8 mouse cellular contexts compared by ENCODE assay signal in the genomic region with DNA sequence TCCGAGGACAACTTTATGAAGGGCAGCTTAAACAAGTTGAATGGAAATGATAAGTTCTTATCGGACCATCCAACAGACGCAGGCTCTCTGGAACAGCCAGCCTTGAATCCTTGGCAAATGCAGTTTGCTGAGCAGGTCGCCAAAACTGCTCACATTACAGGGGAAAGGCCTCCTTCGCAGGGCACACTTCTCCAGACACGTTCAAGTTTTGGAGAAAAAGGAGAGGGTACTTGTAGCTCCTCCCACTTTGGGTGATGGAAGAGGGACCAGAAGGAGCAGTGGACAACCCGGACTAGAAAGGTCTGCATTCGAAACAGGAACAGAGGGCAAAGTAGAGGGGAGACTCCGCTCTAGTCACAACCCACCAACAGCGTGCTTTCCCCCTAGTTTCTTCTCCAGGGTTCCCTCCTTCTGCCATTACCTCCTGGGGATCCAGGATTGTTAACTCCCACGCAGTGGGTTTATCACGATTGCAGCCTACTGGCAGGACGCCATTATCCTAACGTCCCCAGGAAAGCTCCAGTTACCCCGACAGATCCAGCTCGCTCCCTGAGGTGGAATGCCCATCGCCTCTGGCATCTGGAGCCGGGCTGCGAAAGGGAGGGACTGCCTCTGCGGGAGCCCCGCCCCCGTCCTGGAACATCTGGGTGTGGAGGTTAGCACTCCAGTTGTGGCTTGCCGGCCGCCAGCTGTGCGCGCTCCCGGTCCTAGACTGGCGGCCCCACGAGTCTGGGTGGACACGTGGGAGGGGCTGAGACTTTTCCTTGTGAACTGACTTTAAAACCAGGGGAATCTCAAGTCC.
DNase-seq lines count a peak whose midpoint lies in the region; ATAC-seq and TF ChIP-seq lines count a peak whose summit lies in the region.

No protein-coding gene starts in this region.

- H3K4me1 ChIP-seq in hindbrain, embryonic 12.5 days: peaks cover 27% of the 10 kb centered on the region

- H3K4me2 ChIP-seq in hindbrain, embryonic 12.5 days (replicated peaks): peak overlapping the region; percentile 52

- 11% methylated on average over 30 of the region's 30 CpGs for WGBS in hindbrain, embryonic 12.5 days

- H3K36me3 ChIP-seq in hindbrain, embryonic 12.5 days: no peaks in the 10 kb centered on the region

- peak; percentile 36 for ATAC-seq in hindbrain, embryonic 12.5 days (ENCODE audit: low FRiP score)
- ATAC-seq in megakaryocyte progenitor cell, adult 5-6 weeks (replicated peaks; ENCODE audit: poor library complexity): peak; percentile 56

- 0 out of 2 replicates have a peak overlapping the region, but pooled peaks have one; percentile 36 for H3K9ac ChIP-seq in hindbrain, embryonic 12.5 days

- intact Hi-C loops in left cerebral cortex, postnatal 14 days (cut with DNase I): loop anchor here (5.0 kb wide), 1 partner anchor 80 kb away; no protein-coding TSS in a partner anchor

- TF ChIP-seq CTCF in brain, embryonic 14.5 days (IDR thresholded peaks at IDR 0.05; ENCODE audit: borderline replicate concordance, extremely low read depth, insufficient read depth, insufficient read length): no peak

- peak overlapping the region; percentile 26 for H3K4me3 ChIP-seq in hindbrain, embryonic 12.5 days

- H3K27ac ChIP-seq in hindbrain, embryonic 12.5 days: peak overlapping the region; percentile 79

- TF ChIP-seq POLR2A in brain, embryonic 14.5 days (IDR thresholded peaks at IDR 0.05; ENCODE audit: borderline replicate concordance, extremely low read depth, insufficient read depth, insufficient read length, poor library complexity, severe bottlenecking): no peak

- no peaks in the 10 kb centered on the region for H3K27me3 ChIP-seq in hindbrain, embryonic 12.5 days

- peak; percentile 97 for DNase-seq in R1 (ENCODE audit: low read depth, low spot score)
- peak; percentile 61 for DNase-seq in brain, embryonic 14.5 days (ENCODE audit: low read depth)
- peak; percentile 83 for DNase-seq in gastrocnemius, adult 18-20 months (ENCODE audit: low spot score)
- peak; percentile 16 to 31 for DNase-seq in left cerebral cortex, postnatal 14 days (ENCODE audit: low spot score in 2 of 2)
- peak; percentile 19 to 42 for DNase-seq in spleen, postnatal 36 days (ENCODE audit: low spot score in 2 of 2)
- no peak for DNase-seq in frontal cortex, adult 2 months (ENCODE audit: extremely low spot score in 1 of 2, low spot score in 1 of 2)

- H3K9me3 ChIP-seq in hindbrain, embryonic 12.5 days (replicated peaks): no peaks in the 10 kb centered on the region

Comparison
In these comparisons a context has a peak if more than half of its experiments do, and no peak if none do; other contexts are left out.
1. DNase-seq: peak in R1 (single experiment), brain, embryonic 14.5 days (single experiment), gastrocnemius, adult 18-20 months (single experiment), left cerebral cortex, postnatal 14 days (2 of 2) and spleen, postnatal 36 days (2 of 2); none in frontal cortex, adult 2 months (0 of 2).